Mouse (Mus musculus) testis, adult 2 months (tissue): Measurements from ENCODE around the gene Gm10134. TPM values are rescaled to one million over a fixed set of nuclear protein-coding genes. Genes with fewer than 3 reads are reported as not detected.
"Not testable (repeated sequence)": the region's sequence is repeated elsewhere in the genome, so short reads cannot be mapped to it uniquely, and the experiment has no call there.

Experiments used
- H3K27ac ChIP-seq: fragments of 200-500 bp; 2 replicates; pipeline ENCODE4 v1.5.1; 2012; ENCODE audit warnings: low read depth, low read length; ENCODE audit not compliant: control insufficient read depth, insufficient read depth
- H3K27me3 ChIP-seq: fragments of 200-500 bp; 2 replicates; pipeline ENCODE4 v1.6.1; 2012; ENCODE audit warnings: mild to moderate bottlenecking, low read length, moderate library complexity; ENCODE audit not compliant: control insufficient read depth, insufficient read depth
- H3K36me3 ChIP-seq: fragments of 200-500 bp; 2 replicates; pipeline ENCODE4 v1.6.1; 2012; ENCODE audit warnings: mild to moderate bottlenecking, low read length; ENCODE audit not compliant: control insufficient read depth, insufficient read depth
- H3K4me1 ChIP-seq: fragments of 200-500 bp; 2 replicates; pipeline ENCODE4 v1.6.1; 2012; ENCODE audit warnings: low read length; ENCODE audit not compliant: control insufficient read depth, insufficient read depth
- H3K4me3 ChIP-seq: fragments of 200-500 bp; 2 replicates; pipeline ENCODE4 v1.5.1; 2012; ENCODE audit warnings: low read depth, mild to moderate bottlenecking, low read length, moderate library complexity, mixed read lengths; ENCODE audit not compliant: control insufficient read depth
- CTCF ChIP-seq: fragments of 200-500 bp; IDR thresholded peaks from 2 replicates; pipeline ENCODE4 v1.5.1; 2012; ENCODE audit warnings: low read depth, mild to moderate bottlenecking, inconsistent platforms, low read length, moderate library complexity; ENCODE audit not compliant: control insufficient read depth, insufficient read depth, insufficient replicate concordance
- POLR2A ChIP-seq: fragments of 200-500 bp; IDR thresholded peaks from 2 replicates; pipeline ENCODE4 v1.6.1; 2012; ENCODE audit warnings: low read depth, mild to moderate bottlenecking, inconsistent platforms, low read length, moderate library complexity; ENCODE audit not compliant: control insufficient read depth
- polyA plus RNA-seq: library from polyadenylated mRNA; depleted of rRNA; stranded (reverse); fragments of >200 nt; gene quantifications from 2 replicates; pipeline ENCODE4 v1.2.3, GENCODE M21; 2012

Gm10134 gene
- polyA plus RNA-seq, 1 experiment, result 0.47 TPM

GRCm38 (mm10) chr2:28506291-28506690 is 396 bp downstream of the Gm10134 start:
- no peaks in the 10 kb centered on the region for H3K27me3 ChIP-seq
- H3K36me3 ChIP-seq, result no peaks in the 10 kb centered on the region
- no peak for TF ChIP-seq CTCF
- no peak for TF ChIP-seq POLR2A
- H3K4me3 ChIP-seq, result no peak overlapping the region
- H3K27ac ChIP-seq, result no peak overlapping the region
- H3K4me1 ChIP-seq, result peaks cover 2% of the 10 kb centered on the region; the same call in 1 of the 2 replicates

GRCm38 (mm10) chr2:28511600-28511999 is 5.7 kb downstream of the Gm10134 start:
- not testable (repeated sequence) for H3K27ac ChIP-seq, H3K36me3 ChIP-seq, H3K27me3 ChIP-seq, H3K4me3 ChIP-seq
- peaks cover 27% of the 10 kb centered on the region for H3K4me1 ChIP-seq

- TF ChIP-seq POLR2A (peak; percentile 56; the same call in 1 of the 2 replicates), CTCF (no peak)
- H3K4me1 ChIP-seq, result peaks cover 27% of the 10 kb centered on the region
- peak within 1 kb of the TSS; percentile 88 for H3K27ac ChIP-seq
- peaks cover 2% of the 10 kb centered on the region; the same call in 1 of the 2 replicates for H3K36me3 ChIP-seq
- H3K4me3 ChIP-seq, result peak within 1 kb of the TSS; percentile 98
- no peaks in the 10 kb centered on the region for H3K27me3 ChIP-seq
Observed at GRCm38 (mm10) chr2:28512798-28513401, 7.0 kb downstream of the Gm10134 start, which contains the start of gene Ralgds. Gene Ralgds, plus strand, starts transcription at chr2:28513125.

GRCm38 (mm10) chr2:28513431-28514370 is 7.8 kb downstream of the Gm10134 start:
- peaks cover 2% of the 10 kb centered on the region; the same call in 1 of the 2 replicates for H3K36me3 ChIP-seq
- peak overlapping the region; percentile 98 for H3K4me3 ChIP-seq
- peaks cover 27% of the 10 kb centered on the region for H3K4me1 ChIP-seq
- TF ChIP-seq POLR2A, result no peak
- TF ChIP-seq CTCF, result no peak
- H3K27me3 ChIP-seq, result no peaks in the 10 kb centered on the region
- H3K27ac ChIP-seq, result peak overlapping the region; percentile 88

- TF ChIP-seq POLR2A (no peak), CTCF (peak; percentile 82; the same call in 1 of the 2 replicates)
- H3K36me3 ChIP-seq, result peaks cover 2% of the 10 kb centered on the region; the same call in 1 of the 2 replicates
- no peak overlapping the region; the same call in 1 of the 2 replicates for H3K27ac ChIP-seq
- H3K27me3 ChIP-seq, result no peaks in the 10 kb centered on the region
- peaks cover 27% of the 10 kb centered on the region for H3K4me1 ChIP-seq
- peak overlapping the region; percentile 98 for H3K4me3 ChIP-seq
Observed at GRCm38 (mm10) chr2:28514489-28514888, 8.6 kb downstream of the Gm10134 start.

GRCm38 (mm10) chr2:28517206-28517909 is 11.5 kb downstream of the Gm10134 start:
- peaks cover 25% of the 10 kb centered on the region for H3K4me1 ChIP-seq
- peaks cover 2% of the 10 kb centered on the region; the same call in 1 of the 2 replicates for H3K36me3 ChIP-seq
- no peak overlapping the region for H3K4me3 ChIP-seq
- peak; percentile 91 for TF ChIP-seq CTCF
- 0 out of 2 replicates have a peak, but pooled peaks have one; percentile 7 for TF ChIP-seq POLR2A
- no peak overlapping the region for H3K27ac ChIP-seq
- H3K27me3 ChIP-seq, result no peaks in the 10 kb centered on the region
